Mouse (Mus musculus) layer of hippocampus, postnatal 25 days (tissue): ENCODE data around the gene Cdr2. TPM values are rescaled to one million over a fixed set of nuclear protein-coding genes. Genes with fewer than 3 reads are reported as not detected.
A peak's percentile ranks its signal among the peaks of the same experiment; 100 is the strongest.
"Not testable (repeated sequence)": the region's sequence is repeated elsewhere in the genome, so short reads cannot be mapped to it uniquely, and the experiment has no call there.

ENCODE experiments used
- DNase-seq, 2 experiments: peaks; one replicate each; pipeline ENCODE4 v3.0.0; 2022; ENCODE audit warnings: mixed read lengths in 2 of 2, low spot score in 1 of 2; ENCODE audit errors: extremely low spot score in 1 of 2
- total RNA-seq, 2 experiments: library from RNA; stranded (reverse); gene quantifications; 2 replicates each; pipeline ENCODE4 v1.2.3; 2021

The Cdr2 gene
- total RNA-seq, 2 experiments from 2014 or later, result 2.9 to 4.5 TPM

- DNase-seq, result no peak
These were observed 8.1 kb downstream of the Cdr2 start for GRCm38 (mm10) chr7:120974001-120974400.

- DNase-seq, result not testable (repeated sequence)
These were observed 9.6 kb downstream of the Cdr2 start for GRCm38 (mm10) chr7:120972471-120972870.

GRCm38 (mm10) chr7:120970112-120970511 lies 12.0 kb downstream of the Cdr2 start:
- no peak for DNase-seq

GRCm38 (mm10) chr7:120969221-120969620 lies 12.9 kb downstream of the Cdr2 start:
- DNase-seq, result no peak

GRCm38 (mm10) chr7:120963126-120963525 lies 19.0 kb downstream of the Cdr2 start:
- DNase-seq, result no peak

- no peak for DNase-seq
These were observed 20.2 kb downstream of the Cdr2 start for GRCm38 (mm10) chr7:120961893-120962292.

GRCm38 (mm10) chr7:120960601-120961000 lies 21.5 kb downstream of the Cdr2 start:
- DNase-seq, result no peak

- DNase-seq, result no peak
These were observed 22.0 kb downstream of the Cdr2 start for GRCm38 (mm10) chr7:120960116-120960515.

GRCm38 (mm10) chr7:120953591-120953990 lies 28.5 kb downstream of the Cdr2 start:
- DNase-seq, result not testable (repeated sequence)

GRCm38 (mm10) chr7:120943936-120944509 lies 38.1 kb downstream of the Cdr2 start:
- DNase-seq, result no peak

GRCm38 (mm10) chr7:120942506-120942905 lies 39.6 kb downstream of the Cdr2 start:
- DNase-seq, result no peak

- DNase-seq, result no peak
These were observed 40.9 kb downstream of the Cdr2 start for GRCm38 (mm10) chr7:120941214-120941613.

- no peak for DNase-seq
These were observed 41.8 kb downstream of the Cdr2 start for GRCm38 (mm10) chr7:120940343-120940742.

- DNase-seq, result no peak
These were observed 43.9 kb downstream of the Cdr2 start for GRCm38 (mm10) chr7:120938206-120938605.

- no peak for DNase-seq
These were observed 45.6 kb downstream of the Cdr2 start for GRCm38 (mm10) chr7:120936522-120936921.

GRCm38 (mm10) chr7:120934716-120935115 lies 47.4 kb downstream of the Cdr2 start:
- DNase-seq, result peak; percentile 23 to 40

- no peak for DNase-seq
These were observed 48.4 kb downstream of the Cdr2 start for GRCm38 (mm10) chr7:120933680-120934195.

GRCm38 (mm10) chr7:120933110-120933509 lies 49.0 kb downstream of the Cdr2 start:
- no peak for DNase-seq

- peak in 1 of 2 experiments; percentile 35 for DNase-seq
These were observed 63.6 kb downstream of the Cdr2 start for GRCm38 (mm10) chr7:120918526-120918962.

- peak; percentile 99 for DNase-seq
These were observed 64.3 kb downstream of the Cdr2 start, which contains the start of gene Polr3e for GRCm38 (mm10) chr7:120917592-120918461. TSS of gene Polr3e (plus strand) at chr7:120917744.

GRCm38 (mm10) chr7:120917279-120917591 lies 64.9 kb downstream of the Cdr2 start:
- no peak for DNase-seq
